Mouse (Mus musculus): ENCODE measurements at regions not wholly inside any gene's neighbourhood (a gene's known extent, or its start where the extent isn't known, plus 50 kb on each side); places are given as distances from the start of the nearest gene placed in this dataset.

- no peaks in the 10 kb centered on the region for H3K27me3 ChIP-seq (ENCODE audit: control insufficient read depth, insufficient read depth, insufficient read length)
- no peak overlapping the region for H3K4me2 ChIP-seq (ENCODE audit: low read depth)
- no peak overlapping the region for H3ac ChIP-seq (ENCODE audit: control insufficient read depth, insufficient read length)
- no peak overlapping the region for H3K4me3 ChIP-seq
- TF ChIP-seq MYOD1 (IDR thresholded peaks at IDR 0.05; ENCODE audit: control insufficient read depth in 1 of 3, insufficient read length in 2 of 3, low read depth in 2 of 3) (no peak), SRF (IDR thresholded peaks at IDR 0.05; ENCODE audit: control insufficient read depth, insufficient read length, low read depth) (no peak), CEBPB (IDR thresholded peaks at IDR 0.05; ENCODE audit: insufficient read depth, poor library complexity, severe bottlenecking) (no peak), POLR2AphosphoS2 (IDR thresholded peaks at IDR 0.05; ENCODE audit: insufficient read length, low read depth) (no peak), TCF3 (IDR thresholded peaks at IDR 0.05; ENCODE audit: insufficient read length, low read depth) (no peak), E2F4 (IDR thresholded peaks at IDR 0.05; ENCODE audit: insufficient read depth) (no peak), MYOG (IDR thresholded peaks at IDR 0.05; ENCODE audit: control insufficient read depth in 1 of 3, insufficient read depth in 1 of 3, insufficient read length in 2 of 3, low read depth in 2 of 3) (no peak), TCF12 (IDR thresholded peaks at IDR 0.05; ENCODE audit: insufficient read depth, poor library complexity, severe bottlenecking) (no peak), MAX (IDR thresholded peaks at IDR 0.05; ENCODE audit: low read depth) (no peak), REST (IDR thresholded peaks at IDR 0.05; ENCODE audit: insufficient read depth, insufficient read length) (no peak), USF1 (IDR thresholded peaks at IDR 0.05; ENCODE audit: low read depth) (no peak), POLR2A (IDR thresholded peaks at IDR 0.05; ENCODE audit: insufficient read length, low read depth) (no peak)
- no peaks in the 10 kb centered on the region for H3K36me3 ChIP-seq (ENCODE audit: control insufficient read depth, insufficient read depth)
- H3K79me2 ChIP-seq (ENCODE audit: control insufficient read depth, insufficient read depth), result no peaks in the 10 kb centered on the region
Observed at GRCm38 (mm10) chr2:21976831-21977230, 250.5 kb upstream of the Myo3a start.

GRCm38 (mm10) chr2:21980177-21980576 is 247.1 kb upstream of the Myo3a start:
- no peak overlapping the region for H3K4me2 ChIP-seq (ENCODE audit: low read depth)
- no peak overlapping the region for H3K4me3 ChIP-seq
- H3K27me3 ChIP-seq (ENCODE audit: control insufficient read depth, insufficient read depth, insufficient read length), result no peaks in the 10 kb centered on the region
- no peaks in the 10 kb centered on the region for H3K79me2 ChIP-seq (ENCODE audit: control insufficient read depth, insufficient read depth)
- no peak for TF ChIP-seq MAX (IDR thresholded peaks at IDR 0.05; ENCODE audit: low read depth)
- no peak for TF ChIP-seq SRF (IDR thresholded peaks at IDR 0.05; ENCODE audit: control insufficient read depth, insufficient read length, low read depth)
- TF ChIP-seq MYOG (IDR thresholded peaks at IDR 0.05; ENCODE audit: control insufficient read depth in 1 of 3, insufficient read depth in 1 of 3, insufficient read length in 2 of 3, low read depth in 2 of 3), result no peak
- TF ChIP-seq USF1 (IDR thresholded peaks at IDR 0.05; ENCODE audit: low read depth), result no peak
- TF ChIP-seq TCF12 (IDR thresholded peaks at IDR 0.05; ENCODE audit: insufficient read depth, poor library complexity, severe bottlenecking), result no peak
- no peak for TF ChIP-seq POLR2AphosphoS2 (IDR thresholded peaks at IDR 0.05; ENCODE audit: insufficient read length, low read depth)
- TF ChIP-seq E2F4 (IDR thresholded peaks at IDR 0.05; ENCODE audit: insufficient read depth), result no peak
- TF ChIP-seq CEBPB (IDR thresholded peaks at IDR 0.05; ENCODE audit: insufficient read depth, poor library complexity, severe bottlenecking), result no peak
- TF ChIP-seq REST (IDR thresholded peaks at IDR 0.05; ENCODE audit: insufficient read depth, insufficient read length), result no peak
- no peak for TF ChIP-seq POLR2A (IDR thresholded peaks at IDR 0.05; ENCODE audit: insufficient read length, low read depth)
- TF ChIP-seq MYOD1 (IDR thresholded peaks at IDR 0.05; ENCODE audit: control insufficient read depth in 1 of 3, insufficient read length in 2 of 3, low read depth in 2 of 3), result no peak
- no peak for TF ChIP-seq TCF3 (IDR thresholded peaks at IDR 0.05; ENCODE audit: insufficient read length, low read depth)
- no peaks in the 10 kb centered on the region for H3K36me3 ChIP-seq (ENCODE audit: control insufficient read depth, insufficient read depth)
- no peak overlapping the region for H3ac ChIP-seq (ENCODE audit: control insufficient read depth, insufficient read length)

GRCm38 (mm10) chr2:22024438-22024837 is 202.9 kb upstream of the Myo3a start:
- TF ChIP-seq POLR2A (IDR thresholded peaks at IDR 0.05; ENCODE audit: insufficient read length, low read depth) (no peak), USF1 (IDR thresholded peaks at IDR 0.05; ENCODE audit: low read depth) (no peak), POLR2AphosphoS2 (IDR thresholded peaks at IDR 0.05; ENCODE audit: insufficient read length, low read depth) (no peak), E2F4 (IDR thresholded peaks at IDR 0.05; ENCODE audit: insufficient read depth) (no peak), MAX (IDR thresholded peaks at IDR 0.05; ENCODE audit: low read depth) (no peak), MYOD1 (IDR thresholded peaks at IDR 0.05; ENCODE audit: control insufficient read depth in 1 of 3, insufficient read length in 2 of 3, low read depth in 2 of 3) (no peak), REST (IDR thresholded peaks at IDR 0.05; ENCODE audit: insufficient read depth, insufficient read length) (no peak), TCF12 (IDR thresholded peaks at IDR 0.05; ENCODE audit: insufficient read depth, poor library complexity, severe bottlenecking) (no peak)
- Histone ChIP-seq H3K79me2 (ENCODE audit: control insufficient read depth, insufficient read depth) (no peaks in the 10 kb centered on the region), H3ac (ENCODE audit: control insufficient read depth, insufficient read length) (no peak overlapping the region), H3K36me3 (ENCODE audit: control insufficient read depth, insufficient read depth) (no peaks in the 10 kb centered on the region), H3K4me3 (no peak overlapping the region), H3K27me3 (ENCODE audit: control insufficient read depth, insufficient read depth, insufficient read length) (no peaks in the 10 kb centered on the region), H3K4me2 (ENCODE audit: low read depth) (no peak overlapping the region)

GRCm38 (mm10) chr2:22026794-22027193 is 200.5 kb upstream of the Myo3a start:
- no peaks in the 10 kb centered on the region for H3K79me2 ChIP-seq (ENCODE audit: control insufficient read depth, insufficient read depth)
- no peaks in the 10 kb centered on the region for H3K27me3 ChIP-seq (ENCODE audit: control insufficient read depth, insufficient read depth, insufficient read length)
- TF ChIP-seq E2F4 (IDR thresholded peaks at IDR 0.05; ENCODE audit: insufficient read depth), result no peak
- no peak for TF ChIP-seq TCF12 (IDR thresholded peaks at IDR 0.05; ENCODE audit: insufficient read depth, poor library complexity, severe bottlenecking)
- TF ChIP-seq SRF (IDR thresholded peaks at IDR 0.05; ENCODE audit: control insufficient read depth, insufficient read length, low read depth), result no peak
- no peak for TF ChIP-seq REST (IDR thresholded peaks at IDR 0.05; ENCODE audit: insufficient read depth, insufficient read length)
- no peaks in the 10 kb centered on the region for H3K36me3 ChIP-seq (ENCODE audit: control insufficient read depth, insufficient read depth)
- no peak overlapping the region for H3K4me2 ChIP-seq (ENCODE audit: low read depth)
- no peak overlapping the region for H3ac ChIP-seq (ENCODE audit: control insufficient read depth, insufficient read length)
- no peak overlapping the region for H3K4me3 ChIP-seq

GRCm38 (mm10) chr2:22028569-22028968 is 198.7 kb upstream of the Myo3a start:
- no peaks in the 10 kb centered on the region for H3K36me3 ChIP-seq (ENCODE audit: control insufficient read depth, insufficient read depth)
- no peak overlapping the region for H3K4me2 ChIP-seq (ENCODE audit: low read depth)
- no peak overlapping the region for H3K4me3 ChIP-seq
- no peaks in the 10 kb centered on the region for H3K27me3 ChIP-seq (ENCODE audit: control insufficient read depth, insufficient read depth, insufficient read length)
- TF ChIP-seq MYOD1 (IDR thresholded peaks at IDR 0.05; ENCODE audit: control insufficient read depth in 1 of 3, insufficient read length in 2 of 3, low read depth in 2 of 3) (no peak), POLR2AphosphoS2 (IDR thresholded peaks at IDR 0.05; ENCODE audit: insufficient read length, low read depth) (no peak), POLR2A (IDR thresholded peaks at IDR 0.05; ENCODE audit: insufficient read length, low read depth) (no peak), E2F4 (IDR thresholded peaks at IDR 0.05; ENCODE audit: insufficient read depth) (no peak), TCF12 (IDR thresholded peaks at IDR 0.05; ENCODE audit: insufficient read depth, poor library complexity, severe bottlenecking) (no peak), MYOG (IDR thresholded peaks at IDR 0.05; ENCODE audit: control insufficient read depth in 1 of 3, insufficient read depth in 1 of 3, insufficient read length in 2 of 3, low read depth in 2 of 3) (no peak), MAX (IDR thresholded peaks at IDR 0.05; ENCODE audit: low read depth) (no peak), CEBPB (IDR thresholded peaks at IDR 0.05; ENCODE audit: insufficient read depth, poor library complexity, severe bottlenecking) (no peak), USF1 (IDR thresholded peaks at IDR 0.05; ENCODE audit: low read depth) (no peak), REST (IDR thresholded peaks at IDR 0.05; ENCODE audit: insufficient read depth, insufficient read length) (no peak), TCF3 (IDR thresholded peaks at IDR 0.05; ENCODE audit: insufficient read length, low read depth) (no peak), SRF (IDR thresholded peaks at IDR 0.05; ENCODE audit: control insufficient read depth, insufficient read length, low read depth) (no peak)
- no peaks in the 10 kb centered on the region for H3K79me2 ChIP-seq (ENCODE audit: control insufficient read depth, insufficient read depth)
- no peak overlapping the region for H3ac ChIP-seq (ENCODE audit: control insufficient read depth, insufficient read length)

Measured in myocyte (in vitro differentiated cells).